Mouse (Mus musculus) intestine, postnatal 0 days (tissue): ENCODE measurements at regions not wholly inside any gene's neighbourhood (a gene's known extent, or its start where the extent isn't known, plus 50 kb on each side); places are given as distances from the start of the nearest gene placed in this dataset.
A peak's percentile ranks its signal among the peaks of the same experiment; 100 is the strongest.

Experiments used
- ATAC-seq: fragments of 200-750 bp; cut with Nextera tagmentation; 2 replicates; pipeline ENCODE4 v1.8.0; 2017; ENCODE audit warnings: mild to moderate bottlenecking, moderate TSS enrichment, moderate library complexity
- H3K27ac ChIP-seq: fragments of 300-500 bp; sonication (generic); 2 replicates; pipeline ENCODE4 v1.5.1; 2014; ENCODE audit warnings: mild to moderate bottlenecking, low read depth, low read length, moderate library complexity
- H3K27me3 ChIP-seq: fragments of 300-500 bp; sonication (generic); replicated peaks from 2 replicates; pipeline ENCODE4 v1.6.1; 2014; ENCODE audit warnings: low read length, mixed read lengths; ENCODE audit not compliant: control insufficient read depth, insufficient read depth
- H3K36me3 ChIP-seq: fragments of 300-500 bp; sonication (generic); 2 replicates; pipeline ENCODE4 v1.6.1; 2014; ENCODE audit warnings: mild to moderate bottlenecking, moderate library complexity; ENCODE audit not compliant: control insufficient read depth, insufficient read depth
- H3K4me1 ChIP-seq: fragments of 300-500 bp; sonication (generic); replicated peaks from 2 replicates; pipeline ENCODE4 v1.6.1; 2014; ENCODE audit warnings: antibody characterized with exemption, low read length, mixed read lengths; ENCODE audit not compliant: control insufficient read depth, insufficient read depth
- H3K4me2 ChIP-seq: fragments of 300-500 bp; sonication (generic); replicated peaks from 2 replicates; pipeline ENCODE4 v1.6.1; 2014; ENCODE audit warnings: low read depth, mild to moderate bottlenecking, moderate library complexity
- H3K4me3 ChIP-seq: fragments of 300-500 bp; sonication (generic); 2 replicates; pipeline ENCODE4 v1.5.1; 2014; ENCODE audit warnings: low read depth, low read length
- H3K9ac ChIP-seq: fragments of 300-500 bp; sonication (generic); 2 replicates; pipeline ENCODE4 v1.6.1; 2014; ENCODE audit warnings: mild to moderate bottlenecking, low read depth, low read length
- H3K9me3 ChIP-seq: fragments of 300-500 bp; sonication (generic); 2 replicates; pipeline ENCODE4 v1.6.1; 2016; ENCODE audit warnings: mixed run types; ENCODE audit not compliant: control insufficient read depth
- CTCF ChIP-seq: sonication (generic); IDR thresholded peaks from 2 replicates; pipeline ENCODE4 v1.5.1; 2016; ENCODE audit warnings: low read depth, mild to moderate bottlenecking, control low read depth, antibody characterized with exemption, moderate library complexity
- WGBS: fragments of 180-500 bp; shearing (Covaris S2); extraction: QIAGEN DNeasy Blood & Tissue Kit; methylation state at CpG from one replicate; pipeline ENCODE4 v1.1.7; 2014; 5-methylcytosine and 5-hydroxymethylcytosine counted together

GRCm38 (mm10) chr9:14215171-14215782 lies 59.6 kb upstream of the Sesn3 start:
- no peak for TF ChIP-seq CTCF
- ATAC-seq = peak; percentile 97
- 25% methylated on average over 5 of the region's 5 CpGs for WGBS

DNA sequence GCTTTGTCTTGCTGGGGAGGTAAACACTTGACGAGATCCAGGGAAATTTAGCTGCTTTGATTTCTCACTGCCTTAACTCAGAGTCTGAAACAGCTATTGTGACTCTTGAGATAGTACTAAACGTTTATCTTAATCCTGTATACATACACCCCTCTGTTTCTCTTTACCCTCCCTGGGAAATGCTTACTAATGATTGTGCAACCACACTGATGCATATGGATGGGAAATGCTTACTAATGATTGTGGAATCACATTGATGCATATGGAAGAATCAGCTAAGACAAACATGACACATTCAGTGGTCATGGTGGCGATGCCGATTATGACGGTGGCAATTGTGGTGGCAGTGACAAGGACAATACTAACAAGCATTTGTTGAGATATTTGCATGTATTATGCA lies 58.9 kb upstream of the Sesn3 start:
- H3K4me2 ChIP-seq = peak overlapping the region; percentile 4; the same call in 1 of the 2 replicates
- 0 out of 2 replicates have a peak overlapping the region, but pooled peaks have one; percentile 7 for H3K9ac ChIP-seq
- no peaks in the 10 kb centered on the region for H3K9me3 ChIP-seq
- WGBS = 57% methylated on average over 5 of the region's 5 CpGs
- ATAC-seq = peak; percentile 76
- H3K27me3 ChIP-seq = no peaks in the 10 kb centered on the region
- TF ChIP-seq CTCF = no peak
- H3K36me3 ChIP-seq = no peaks in the 10 kb centered on the region
- H3K4me3 ChIP-seq = no peak overlapping the region
- H3K4me1 ChIP-seq = 0 out of 2 replicates have a peak, but pooled peaks cover 6% of the 10 kb centered on the region
- peak overlapping the region; percentile 87 for H3K27ac ChIP-seq

More at GRCm38 (mm10) chr9:14215171-14215782, 59.6 kb upstream of the Sesn3 start:
- Histone ChIP-seq H3K9ac (no peak overlapping the region), H3K4me1 (0 out of 2 replicates have a peak, but pooled peaks cover 6% of the 10 kb centered on the region), H3K9me3 (no peaks in the 10 kb centered on the region), H3K27me3 (no peaks in the 10 kb centered on the region), H3K36me3 (no peaks in the 10 kb centered on the region), H3K27ac (peak overlapping the region; percentile 87), H3K4me3 (no peak overlapping the region), H3K4me2 (peak overlapping the region; percentile 4; the same call in 1 of the 2 replicates)

- no peak for ATAC-seq
- 51% methylated on average over 2 of the region's 2 CpGs for WGBS
- Histone ChIP-seq H3K9me3 (no peaks in the 10 kb centered on the region), H3K4me3 (no peak overlapping the region), H3K36me3 (no peaks in the 10 kb centered on the region), H3K4me1 (no peaks in the 10 kb centered on the region), H3K9ac (no peak overlapping the region), H3K27ac (no peak overlapping the region), H3K4me2 (no peak overlapping the region), H3K27me3 (no peaks in the 10 kb centered on the region)
- no peak for TF ChIP-seq CTCF
Observed at GRCm38 (mm10) chr9:14222936-14223335, 51.9 kb upstream of the Sesn3 start.
